In genomic region chr5:144249871-144250270, GRCm38 (mm10) we compare ENCODE assay signal across 1 mouse cellular context.
TF ChIP-seq lines count a peak whose summit lies in the region.

No protein-coding gene starts in this region.

TF ChIP-seq in MEL, 35 proteins besides CTCF, POLR2A, EP300 and RAD21 (continued from another document):
- TF ChIP-seq RCOR1 (IDR thresholded peaks at IDR 0.05; ENCODE audit: low read depth, low read length), result no peak
- no peak for TF ChIP-seq TBP (IDR thresholded peaks at IDR 0.05; ENCODE audit: low read depth, low read length)
- no peak for TF ChIP-seq MAX (IDR thresholded peaks at IDR 0.05; ENCODE audit: low read length)
- TF ChIP-seq UBTF (IDR thresholded peaks at IDR 0.05; ENCODE audit: borderline replicate concordance, insufficient read depth, low read depth, low read length), result no peak
- TF ChIP-seq SMC3 (IDR thresholded peaks at IDR 0.05; ENCODE audit: low read depth, low read length), result peak; percentile 34; the same call in 1 of the 2 replicates
- 0 out of 2 replicates have a peak, but pooled peaks have one; percentile 6 for TF ChIP-seq ZC3H11A (IDR thresholded peaks at IDR 0.05; ENCODE audit: low read depth, low read length)
- no peak for TF ChIP-seq POLR2AphosphoS2 (IDR thresholded peaks at IDR 0.05; ENCODE audit: low read length)
- no peak for TF ChIP-seq BHLHE40 (IDR thresholded peaks at IDR 0.05; ENCODE audit: borderline replicate concordance, low read depth, low read length)
